Mouse (Mus musculus): ENCODE data around the gene Ppfibp2. TPM values are rescaled to one million over a fixed set of nuclear protein-coding genes. Genes with fewer than 3 reads are reported as not detected.

The Ppfibp2 gene
- total and polyA plus RNA-seq, 2 experiments: 9.9 to 20.9 TPM

GRCm38 (mm10) chr7:107687412-107687811 lies 92.4 kb downstream of the Ppfibp2 start:
- TF ChIP-seq POLR2A (IDR thresholded peaks at IDR 0.05; ENCODE audit: extremely low read depth, insufficient read depth, low read length) (no peak), CTCF (IDR thresholded peaks at IDR 0.05; ENCODE audit: low read depth, low read length) (no peak)
- 47% methylated on average over 3 of the region's 3 CpGs for WGBS
- Histone ChIP-seq H3K27me3 (ENCODE audit: control insufficient read depth, insufficient read depth, low read length) (no peaks in the 10 kb centered on the region), H3K9ac (ENCODE audit: low read depth, low read length) (no peak overlapping the region), H3K79me2 (ENCODE audit: control insufficient read depth, insufficient read depth, low read length) (no peaks in the 10 kb centered on the region), H3K27ac (replicated peaks; ENCODE audit: insufficient read depth, low read depth, low read length) (no peak overlapping the region), H3K36me3 (ENCODE audit: control insufficient read depth, insufficient read depth, low read length) (peaks cover 23% of the 10 kb centered on the region), H3K4me3 (ENCODE audit: insufficient read depth, low read depth, low read length) (no peak overlapping the region), H3K4me1 (ENCODE audit: control insufficient read depth, insufficient read depth, low read length) (no peaks in the 10 kb centered on the region)
- no peak for DNase-seq (ENCODE audit: extremely low read depth, low read depth, low spot score)

DNA sequence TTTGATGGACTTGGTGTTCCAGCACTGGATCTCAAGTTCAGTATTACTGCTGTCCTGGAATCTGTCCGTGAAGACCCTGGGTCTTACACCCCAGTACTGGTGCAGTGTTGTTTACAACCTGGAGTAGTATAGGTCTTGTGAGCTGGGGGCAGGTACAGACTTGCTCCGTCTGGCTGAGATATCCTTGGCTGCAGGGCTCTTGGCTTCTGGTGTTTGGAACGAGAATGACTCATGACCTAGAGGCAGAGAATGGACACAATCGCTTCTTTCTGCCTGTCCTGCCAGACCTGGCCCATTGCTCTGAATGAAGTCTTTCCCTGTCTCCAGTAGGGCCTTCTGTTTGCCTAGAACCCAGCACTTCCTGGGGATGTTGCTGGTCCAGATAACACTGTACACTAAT lies 93.0 kb downstream of the Ppfibp2 start:
- Histone ChIP-seq H3K79me2 (ENCODE audit: control insufficient read depth, insufficient read depth, low read length) (no peaks in the 10 kb centered on the region), H3K27me3 (ENCODE audit: control insufficient read depth, insufficient read depth, low read length) (no peaks in the 10 kb centered on the region), H3K9ac (ENCODE audit: low read depth, low read length) (no peak overlapping the region), H3K4me3 (ENCODE audit: insufficient read depth, low read depth, low read length) (no peak overlapping the region), H3K36me3 (ENCODE audit: control insufficient read depth, insufficient read depth, low read length) (peaks cover 23% of the 10 kb centered on the region), H3K27ac (replicated peaks; ENCODE audit: insufficient read depth, low read depth, low read length) (no peak overlapping the region), H3K4me1 (ENCODE audit: control insufficient read depth, insufficient read depth, low read length) (no peaks in the 10 kb centered on the region)
- 74% methylated on average over 4 of the region's 4 CpGs for WGBS
- no peak for TF ChIP-seq POLR2A (IDR thresholded peaks at IDR 0.05; ENCODE audit: extremely low read depth, insufficient read depth, low read length)
- TF ChIP-seq CTCF (IDR thresholded peaks at IDR 0.05; ENCODE audit: low read depth, low read length): no peak
- no peak for DNase-seq (ENCODE audit: extremely low read depth, low read depth, low spot score)

GRCm38 (mm10) chr7:107690426-107691221 lies 95.6 kb downstream of the Ppfibp2 start:
- 82% methylated on average over 17 of the region's 17 CpGs for WGBS
- no peak for TF ChIP-seq CTCF (IDR thresholded peaks at IDR 0.05; ENCODE audit: low read depth, low read length)
- no peak for TF ChIP-seq POLR2A (IDR thresholded peaks at IDR 0.05; ENCODE audit: extremely low read depth, insufficient read depth, low read length)
- no peak for DNase-seq (ENCODE audit: extremely low read depth, low read depth, low spot score)
- Histone ChIP-seq H3K27me3 (ENCODE audit: control insufficient read depth, insufficient read depth, low read length) (no peaks in the 10 kb centered on the region), H3K27ac (replicated peaks; ENCODE audit: insufficient read depth, low read depth, low read length) (no peak overlapping the region), H3K4me3 (ENCODE audit: insufficient read depth, low read depth, low read length) (no peak overlapping the region), H3K36me3 (ENCODE audit: control insufficient read depth, insufficient read depth, low read length) (peaks cover 19% of the 10 kb centered on the region), H3K4me1 (ENCODE audit: control insufficient read depth, insufficient read depth, low read length) (no peaks in the 10 kb centered on the region), H3K79me2 (ENCODE audit: control insufficient read depth, insufficient read depth, low read length) (no peaks in the 10 kb centered on the region), H3K9ac (ENCODE audit: low read depth, low read length) (no peak overlapping the region)

DNA sequence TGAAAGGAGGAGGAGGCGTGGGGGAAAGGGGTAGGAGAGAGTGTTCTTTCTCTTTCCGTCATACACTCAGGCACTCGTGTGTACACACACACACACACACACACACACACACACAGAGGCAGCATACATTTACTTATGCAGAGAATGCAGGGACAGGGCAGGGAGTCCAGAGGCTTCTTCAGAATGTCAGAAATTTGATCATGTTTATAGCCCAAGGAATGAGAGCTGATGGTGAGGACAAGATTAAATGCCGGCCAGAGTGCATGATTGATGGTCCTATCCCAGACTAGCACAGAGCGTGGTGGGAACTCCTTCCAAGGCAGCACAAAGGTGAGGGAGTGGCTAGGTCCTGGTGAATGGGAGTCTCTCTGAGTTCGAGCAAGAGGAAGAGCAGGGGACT lies 96.5 kb downstream of the Ppfibp2 start:
- Histone ChIP-seq H3K4me3 (ENCODE audit: insufficient read depth, low read depth, low read length) (no peak overlapping the region), H3K9ac (ENCODE audit: low read depth, low read length) (no peak overlapping the region), H3K4me1 (ENCODE audit: control insufficient read depth, insufficient read depth, low read length) (no peaks in the 10 kb centered on the region), H3K27ac (replicated peaks; ENCODE audit: insufficient read depth, low read depth, low read length) (no peak overlapping the region), H3K79me2 (ENCODE audit: control insufficient read depth, insufficient read depth, low read length) (no peaks in the 10 kb centered on the region), H3K36me3 (ENCODE audit: control insufficient read depth, insufficient read depth, low read length) (peaks cover 15% of the 10 kb centered on the region), H3K27me3 (ENCODE audit: control insufficient read depth, insufficient read depth, low read length) (no peaks in the 10 kb centered on the region)
- WGBS: 61% methylated on average over 6 of the region's 6 CpGs
- TF ChIP-seq CTCF (IDR thresholded peaks at IDR 0.05; ENCODE audit: low read depth, low read length) (no peak), POLR2A (IDR thresholded peaks at IDR 0.05; ENCODE audit: extremely low read depth, insufficient read depth, low read length) (no peak)
- DNase-seq (ENCODE audit: extremely low read depth, low read depth, low spot score): no peak

- H3K27ac ChIP-seq (replicated peaks; ENCODE audit: insufficient read depth, low read depth, low read length): no peak overlapping the region
- 85% methylated on average over 10 of the region's 10 CpGs for WGBS
- H3K27me3 ChIP-seq (ENCODE audit: control insufficient read depth, insufficient read depth, low read length): no peaks in the 10 kb centered on the region
- H3K9ac ChIP-seq (ENCODE audit: low read depth, low read length): no peak overlapping the region
- no peaks in the 10 kb centered on the region for H3K4me1 ChIP-seq (ENCODE audit: control insufficient read depth, insufficient read depth, low read length)
- TF ChIP-seq POLR2A (IDR thresholded peaks at IDR 0.05; ENCODE audit: extremely low read depth, insufficient read depth, low read length) (no peak), CTCF (IDR thresholded peaks at IDR 0.05; ENCODE audit: low read depth, low read length) (no peak)
- H3K79me2 ChIP-seq (ENCODE audit: control insufficient read depth, insufficient read depth, low read length): no peaks in the 10 kb centered on the region
- no peak for DNase-seq (ENCODE audit: extremely low read depth, low read depth, low spot score)
- H3K4me3 ChIP-seq (ENCODE audit: insufficient read depth, low read depth, low read length): no peak overlapping the region
- peaks cover 25% of the 10 kb centered on the region for H3K36me3 ChIP-seq (ENCODE audit: control insufficient read depth, insufficient read depth, low read length)
Measured at GRCm38 (mm10) chr7:107694254-107694947, 99.4 kb downstream of the Ppfibp2 start.

DNA sequence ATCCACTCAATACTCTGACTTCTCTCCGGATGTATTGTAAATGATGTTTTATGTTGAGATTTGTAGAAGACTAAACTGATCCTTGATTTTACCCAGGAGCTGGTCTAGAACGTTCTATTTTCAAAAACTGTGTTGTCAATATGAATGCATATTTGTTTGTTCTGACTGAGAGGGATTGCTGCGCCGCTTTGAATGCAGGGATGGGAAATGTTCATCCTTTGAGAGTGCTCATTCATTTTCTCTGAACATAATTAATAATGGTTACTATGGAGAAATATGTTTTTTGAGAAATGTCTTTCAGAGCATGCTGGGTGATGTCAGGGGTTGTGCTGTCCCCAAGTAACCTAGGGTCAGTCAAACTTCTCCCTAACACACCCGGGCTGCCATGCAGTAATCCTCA lies 102.1 kb downstream of the Ppfibp2 start:
- no peak overlapping the region for H3K27ac ChIP-seq (replicated peaks; ENCODE audit: insufficient read depth, low read depth, low read length)
- no peak for DNase-seq (ENCODE audit: extremely low read depth, low read depth, low spot score)
- no peaks in the 10 kb centered on the region for H3K4me1 ChIP-seq (ENCODE audit: control insufficient read depth, insufficient read depth, low read length)
- no peak overlapping the region for H3K4me3 ChIP-seq (ENCODE audit: insufficient read depth, low read depth, low read length)
- H3K9ac ChIP-seq (ENCODE audit: low read depth, low read length): no peak overlapping the region
- WGBS: 89% methylated on average over 5 of the region's 5 CpGs
- H3K27me3 ChIP-seq (ENCODE audit: control insufficient read depth, insufficient read depth, low read length): no peaks in the 10 kb centered on the region
- TF ChIP-seq POLR2A (IDR thresholded peaks at IDR 0.05; ENCODE audit: extremely low read depth, insufficient read depth, low read length) (no peak), CTCF (IDR thresholded peaks at IDR 0.05; ENCODE audit: low read depth, low read length) (no peak)
- H3K79me2 ChIP-seq (ENCODE audit: control insufficient read depth, insufficient read depth, low read length): no peaks in the 10 kb centered on the region
- H3K36me3 ChIP-seq (ENCODE audit: control insufficient read depth, insufficient read depth, low read length): peaks cover 36% of the 10 kb centered on the region
